Mouse (Mus musculus): ENCODE results near the gene Rnf207. TPM values are rescaled to one million over a fixed set of nuclear protein-coding genes. Genes with fewer than 3 reads are reported as not detected.

Rnf207 gene
- polyA plus RNA-seq, 1 experiment from 2014 or later = 1.3 TPM

DNA sequence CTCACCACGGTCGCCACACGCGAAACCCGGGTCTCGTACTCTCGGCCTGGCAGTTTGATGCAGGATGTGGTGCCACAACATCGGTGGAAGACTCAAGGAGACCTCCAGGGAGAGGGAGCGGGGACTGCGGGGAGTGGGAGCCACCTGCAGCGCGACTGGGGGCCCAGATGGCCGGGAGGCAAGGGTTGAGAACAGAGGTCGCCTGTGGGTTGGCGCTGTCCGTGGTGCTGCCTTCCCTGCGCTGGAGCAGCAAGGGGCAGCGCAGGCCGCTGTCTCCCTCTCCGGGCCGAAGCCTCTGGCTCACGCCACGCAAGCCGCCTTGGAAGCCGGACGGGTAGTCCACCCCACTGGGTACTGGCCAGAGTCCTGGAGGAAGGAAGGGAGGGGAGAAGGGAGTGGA, 31.9 kb downstream of the Rnf207 start:
- DNase-seq (ENCODE audit: extremely low spot score, low spot score) = peak; percentile 67
- Histone ChIP-seq H3K27ac (no peak overlapping the region), H3K36me3 (replicated peaks) (no peaks in the 10 kb centered on the region), H3K4me3 (peak overlapping the region; percentile 45), H3K4me1 (peaks cover 68% of the 10 kb centered on the region), H3K27me3 (ENCODE audit: poor library complexity, severe bottlenecking) (peaks cover 99% of the 10 kb centered on the region), H3K9me3 (peaks cover 3% of the 10 kb centered on the region)
- WGBS = 3% methylated on average over 26 of the region's 26 CpGs

DNA sequence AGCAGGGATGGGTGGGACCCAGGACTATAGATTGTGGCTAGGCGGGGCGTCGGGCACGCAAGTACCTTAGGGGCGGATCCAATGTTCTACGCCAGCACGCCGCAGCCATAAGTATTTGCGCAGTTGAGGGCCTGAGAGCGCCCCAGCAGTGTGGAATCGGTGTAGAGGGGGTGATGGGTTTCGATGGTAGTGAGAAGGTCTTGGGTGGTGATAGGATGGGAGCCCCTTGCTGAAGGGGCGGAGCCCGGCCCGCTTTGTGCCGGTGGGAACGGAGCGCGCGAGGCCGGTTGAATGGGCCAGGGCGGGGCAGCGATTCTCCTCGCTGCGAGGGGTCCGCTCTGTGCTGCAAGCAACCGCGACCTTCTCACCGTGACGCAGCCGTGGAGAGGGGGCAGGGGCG, 32.6 kb downstream of the Rnf207 start:
- Histone ChIP-seq H3K4me1 (peaks cover 61% of the 10 kb centered on the region), H3K27me3 (ENCODE audit: poor library complexity, severe bottlenecking) (peaks cover 99% of the 10 kb centered on the region), H3K36me3 (replicated peaks) (no peaks in the 10 kb centered on the region; the same call in 1 of the 2 replicates), H3K9me3 (peaks cover 3% of the 10 kb centered on the region), H3K27ac (no peak overlapping the region), H3K4me3 (peak overlapping the region; percentile 45)
- under 1% methylated on average over 32 of the region's 32 CpGs for WGBS
- no peak for DNase-seq (ENCODE audit: extremely low spot score, low spot score)

DNA sequence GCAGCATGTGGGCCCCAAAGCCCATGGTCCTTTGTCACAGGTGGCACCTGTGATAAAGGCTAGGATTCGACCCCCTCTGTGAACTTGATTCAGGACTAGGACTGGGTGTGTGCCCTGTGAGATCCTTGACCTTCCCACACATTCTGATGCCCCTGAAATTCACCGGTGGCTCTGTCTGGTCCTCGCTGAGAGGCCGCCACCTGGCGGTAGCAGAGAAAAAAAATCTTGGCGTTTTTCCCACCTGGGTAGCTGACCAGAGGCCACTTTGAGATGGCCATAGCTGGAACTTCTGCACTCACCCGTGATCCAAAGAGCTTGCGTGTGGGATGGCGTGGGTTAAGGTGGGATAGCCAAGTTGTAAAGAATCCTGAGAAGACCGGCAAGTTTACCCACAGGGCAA, 33.3 kb downstream of the Rnf207 start:
- H3K4me1 ChIP-seq = peaks cover 54% of the 10 kb centered on the region
- H3K9me3 ChIP-seq = peaks cover 3% of the 10 kb centered on the region
- H3K4me3 ChIP-seq = no peak overlapping the region
- peaks cover 99% of the 10 kb centered on the region for H3K27me3 ChIP-seq (ENCODE audit: poor library complexity, severe bottlenecking)
- WGBS = 2% methylated on average over 10 of the region's 10 CpGs
- H3K27ac ChIP-seq = no peak overlapping the region
- no peaks in the 10 kb centered on the region; the same call in 1 of the 2 replicates for H3K36me3 ChIP-seq (replicated peaks)
- DNase-seq (ENCODE audit: extremely low spot score, low spot score) = no peak

DNA sequence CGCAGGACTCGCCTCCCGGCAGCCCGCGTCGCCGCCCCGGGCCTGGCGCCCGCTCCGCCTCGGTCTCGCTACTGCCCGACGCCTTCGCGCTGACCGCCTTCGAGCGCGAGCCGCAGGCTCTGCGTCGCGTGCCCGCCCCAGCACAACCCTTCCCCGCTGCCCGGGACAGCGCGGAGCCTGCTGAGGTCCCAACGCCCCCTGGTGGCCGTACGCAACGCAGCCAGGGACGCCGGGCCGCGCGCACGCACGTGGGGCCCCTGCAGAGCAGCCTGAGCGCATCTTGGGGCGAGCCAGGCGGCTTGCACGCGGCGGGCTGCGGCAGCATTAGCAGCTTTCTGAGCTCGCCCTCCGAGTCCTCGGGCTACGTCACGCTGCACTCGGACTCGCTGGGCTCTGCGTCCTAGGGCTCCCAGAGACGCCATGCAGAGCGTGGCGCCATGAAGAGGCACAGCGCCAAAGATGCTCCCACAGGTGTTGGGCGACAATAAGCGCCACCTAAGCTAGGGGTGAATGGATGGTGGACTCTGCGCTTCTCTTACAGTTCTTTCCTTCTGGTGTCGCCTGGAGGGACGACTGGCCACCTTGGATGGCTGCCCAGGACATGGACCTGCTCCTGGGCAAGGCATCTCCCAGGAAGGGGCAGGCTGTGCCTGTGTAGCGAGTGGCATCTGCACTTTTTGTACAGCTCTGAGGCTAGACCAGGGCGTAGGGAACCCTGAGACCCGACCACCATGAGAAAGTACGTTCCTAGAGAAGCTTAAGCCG, 35.4 kb downstream of the Rnf207 start:
- peak overlapping the region; percentile 56; the same call in 1 of the 2 replicates for H3K27ac ChIP-seq
- peaks cover 2% of the 10 kb centered on the region; the same call in 1 of the 2 replicates for H3K36me3 ChIP-seq (replicated peaks)
- WGBS = 4% methylated on average over 70 of the region's 70 CpGs
- H3K9me3 ChIP-seq = no peaks in the 10 kb centered on the region
- peak overlapping the region; percentile 45 for H3K4me3 ChIP-seq
- DNase-seq (ENCODE audit: extremely low spot score, low spot score) = peak; percentile 86
- H3K4me1 ChIP-seq = peaks cover 40% of the 10 kb centered on the region
- H3K27me3 ChIP-seq (ENCODE audit: poor library complexity, severe bottlenecking) = peaks cover 97% of the 10 kb centered on the region

DNA sequence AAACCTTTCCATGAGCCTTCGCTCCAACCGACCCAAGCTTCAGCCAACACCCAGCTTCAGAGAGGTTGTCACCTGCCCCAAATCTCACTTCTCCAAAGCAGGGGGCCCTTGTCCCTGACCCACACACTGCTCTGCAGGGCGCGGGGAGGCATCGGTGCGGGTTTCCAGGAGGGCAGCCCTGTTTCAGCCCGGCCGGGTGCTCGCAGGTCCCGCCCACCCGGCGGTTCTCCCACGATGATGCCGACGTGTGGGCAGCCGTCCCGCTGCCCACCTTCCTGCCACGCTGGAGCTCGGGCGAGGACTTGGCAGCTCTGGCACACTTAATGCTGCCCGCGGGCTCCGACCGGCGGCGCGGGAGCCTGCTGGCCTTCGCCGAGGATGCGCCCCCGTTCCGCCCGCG, 36.1 kb downstream of the Rnf207 start:
- 20% methylated on average over 34 of the region's 34 CpGs for WGBS

DNA sequence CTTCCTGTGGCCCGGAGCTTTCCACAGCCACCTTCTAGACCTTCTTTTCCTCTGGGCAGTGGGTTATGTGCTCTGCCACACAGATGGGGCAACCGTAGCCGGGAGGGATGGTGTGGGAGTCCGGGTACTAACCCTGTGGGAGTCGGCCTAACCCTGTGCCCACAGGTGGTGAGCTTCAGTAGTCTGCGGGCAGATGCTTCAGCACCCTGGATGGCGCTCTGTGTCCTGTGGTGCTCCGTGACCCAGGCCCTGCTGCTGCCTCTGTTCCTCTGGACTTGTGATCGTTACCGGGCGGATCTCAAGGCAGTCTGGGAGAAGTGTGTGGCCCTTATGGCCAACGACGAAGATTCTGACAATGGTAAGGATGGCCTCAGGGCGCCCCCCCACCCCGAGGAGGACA, 37.2 kb downstream of the Rnf207 start:
- Histone ChIP-seq H3K4me1 (peaks cover 29% of the 10 kb centered on the region), H3K36me3 (replicated peaks) (peaks cover 2% of the 10 kb centered on the region; the same call in 1 of the 2 replicates), H3K27ac (no peak overlapping the region), H3K27me3 (ENCODE audit: poor library complexity, severe bottlenecking) (peaks cover 89% of the 10 kb centered on the region), H3K9me3 (no peaks in the 10 kb centered on the region), H3K4me3 (no peak overlapping the region)
- no peak for DNase-seq (ENCODE audit: extremely low spot score, low spot score)
- WGBS = 47% methylated on average over 15 of the region's 15 CpGs

More for the DNA sequence above, 36.1 kb downstream of the Rnf207 start:
- peak overlapping the region; percentile 56; the same call in 1 of the 2 replicates for H3K27ac ChIP-seq
- H3K36me3 ChIP-seq (replicated peaks) = peaks cover 2% of the 10 kb centered on the region; the same call in 1 of the 2 replicates
- peaks cover 33% of the 10 kb centered on the region for H3K4me1 ChIP-seq
- no peak for DNase-seq (ENCODE audit: extremely low spot score, low spot score)
- H3K4me3 ChIP-seq = peak overlapping the region; percentile 45
- peaks cover 91% of the 10 kb centered on the region for H3K27me3 ChIP-seq (ENCODE audit: poor library complexity, severe bottlenecking)
- H3K9me3 ChIP-seq = no peaks in the 10 kb centered on the region

DNA sequence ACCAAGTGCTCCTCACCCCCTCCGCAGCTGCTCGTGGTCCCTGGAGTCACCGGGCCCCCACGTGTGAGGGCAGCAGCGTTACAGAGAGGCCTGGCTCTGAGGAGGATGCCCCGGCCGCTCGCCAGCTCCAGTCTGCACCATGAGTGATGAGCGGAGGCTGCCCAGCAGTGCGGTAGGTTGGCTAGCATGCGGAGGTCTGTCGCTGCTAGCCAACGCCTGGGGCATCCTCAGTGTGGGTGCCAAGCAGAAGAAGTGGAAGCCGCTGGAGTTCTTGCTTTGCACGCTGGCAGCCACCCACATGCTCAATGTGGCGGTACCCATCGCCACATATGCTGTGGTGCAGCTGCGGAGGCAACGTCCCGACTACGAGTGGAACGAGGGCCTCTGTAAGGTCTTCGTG, 39.8 kb downstream of the Rnf207 start:
- Histone ChIP-seq H3K36me3 (replicated peaks) (peaks cover 2% of the 10 kb centered on the region; the same call in 1 of the 2 replicates), H3K9me3 (no peaks in the 10 kb centered on the region), H3K27me3 (ENCODE audit: poor library complexity, severe bottlenecking) (peaks cover 89% of the 10 kb centered on the region), H3K4me3 (no peak overlapping the region), H3K27ac (no peak overlapping the region), H3K4me1 (peaks cover 38% of the 10 kb centered on the region)
- DNase-seq (ENCODE audit: extremely low spot score, low spot score) = no peak
- 91% methylated on average over 23 of the region's 23 CpGs for WGBS

DNA sequence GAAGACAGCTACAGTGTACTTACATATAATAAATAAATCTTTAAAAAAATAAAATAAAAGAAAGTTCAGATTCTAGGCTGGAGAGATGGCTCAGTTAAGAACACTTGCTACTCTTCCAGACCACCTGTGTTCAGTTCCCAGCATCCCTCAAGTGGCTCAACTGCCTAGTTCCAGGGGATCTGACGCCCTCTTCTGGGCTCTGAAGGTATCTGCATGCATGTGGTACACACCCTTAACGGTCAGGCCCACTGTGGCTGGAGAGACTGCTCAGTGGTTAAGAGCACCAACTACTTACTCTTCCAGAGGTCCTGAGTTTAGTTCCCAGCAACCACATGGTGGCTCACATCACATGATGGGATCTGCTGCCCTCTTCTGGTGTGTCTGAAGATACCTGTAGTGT, 40.9 kb downstream of the Rnf207 start:
- peaks cover 89% of the 10 kb centered on the region for H3K27me3 ChIP-seq (ENCODE audit: poor library complexity, severe bottlenecking)
- no peak overlapping the region for H3K4me3 ChIP-seq
- 75% methylated on average over 2 of the region's 2 CpGs for WGBS
- H3K36me3 ChIP-seq (replicated peaks) = peaks cover 2% of the 10 kb centered on the region; the same call in 1 of the 2 replicates
- DNase-seq (ENCODE audit: extremely low spot score, low spot score) = no peak
- no peak overlapping the region for H3K27ac ChIP-seq
- H3K9me3 ChIP-seq = no peaks in the 10 kb centered on the region
- H3K4me1 ChIP-seq = peaks cover 38% of the 10 kb centered on the region

DNA sequence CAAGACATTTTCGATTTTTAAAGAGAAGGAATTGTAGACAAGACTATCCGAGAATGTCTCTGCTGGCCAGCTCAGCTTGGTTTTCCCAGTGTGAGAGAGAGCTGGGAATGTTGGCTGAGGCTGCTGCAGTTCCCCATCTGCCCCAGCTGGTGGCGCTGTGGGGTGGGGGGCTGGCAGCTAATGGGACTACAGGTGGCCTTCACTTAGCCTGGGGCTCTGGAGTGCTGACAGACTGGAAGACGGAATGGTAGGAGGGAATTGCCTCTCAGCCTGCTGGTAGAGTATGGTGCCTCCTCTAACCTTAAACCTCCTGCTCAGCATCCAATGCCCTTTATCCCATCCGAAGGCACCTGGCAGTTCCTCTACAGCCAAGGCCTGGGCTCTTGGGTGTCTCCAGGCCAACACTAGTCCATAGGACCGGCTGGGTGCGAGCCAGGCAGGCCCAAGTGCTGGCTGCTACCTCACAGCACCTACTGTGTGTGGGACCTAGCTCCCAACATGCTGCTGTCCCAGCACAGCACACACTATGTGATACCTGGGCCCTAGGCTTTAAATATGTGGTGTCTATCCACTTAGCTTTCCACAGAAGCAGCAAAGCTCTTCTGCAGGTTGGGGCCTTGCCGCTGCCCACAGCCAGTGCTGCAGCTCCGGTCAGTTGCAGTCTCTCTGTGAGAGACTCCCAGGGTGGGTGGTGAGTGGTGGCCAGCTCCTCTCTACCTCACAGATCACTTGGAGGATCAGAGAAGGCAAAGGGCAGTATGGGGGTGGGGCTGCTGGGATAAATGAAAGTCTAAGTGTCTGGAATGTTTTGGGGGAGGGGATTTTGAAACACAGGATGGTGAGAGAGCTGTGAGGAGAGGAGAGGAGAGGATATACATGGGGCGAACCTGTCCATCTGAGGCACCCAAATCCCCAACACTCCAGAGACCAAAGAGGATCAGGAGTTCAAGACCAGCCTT, 42.1 kb downstream of the Rnf207 start:
- DNase-seq (ENCODE audit: extremely low spot score, low spot score) = peak; percentile 62
- H3K4me3 ChIP-seq = no peak overlapping the region
- peaks cover 89% of the 10 kb centered on the region for H3K27me3 ChIP-seq (ENCODE audit: poor library complexity, severe bottlenecking)
- H3K27ac ChIP-seq = no peak overlapping the region
- no peaks in the 10 kb centered on the region for H3K9me3 ChIP-seq
- H3K36me3 ChIP-seq (replicated peaks) = peaks cover 2% of the 10 kb centered on the region; the same call in 1 of the 2 replicates
- WGBS = 50% methylated on average over 10 of the region's 10 CpGs
- H3K4me1 ChIP-seq = peaks cover 48% of the 10 kb centered on the region

DNA sequence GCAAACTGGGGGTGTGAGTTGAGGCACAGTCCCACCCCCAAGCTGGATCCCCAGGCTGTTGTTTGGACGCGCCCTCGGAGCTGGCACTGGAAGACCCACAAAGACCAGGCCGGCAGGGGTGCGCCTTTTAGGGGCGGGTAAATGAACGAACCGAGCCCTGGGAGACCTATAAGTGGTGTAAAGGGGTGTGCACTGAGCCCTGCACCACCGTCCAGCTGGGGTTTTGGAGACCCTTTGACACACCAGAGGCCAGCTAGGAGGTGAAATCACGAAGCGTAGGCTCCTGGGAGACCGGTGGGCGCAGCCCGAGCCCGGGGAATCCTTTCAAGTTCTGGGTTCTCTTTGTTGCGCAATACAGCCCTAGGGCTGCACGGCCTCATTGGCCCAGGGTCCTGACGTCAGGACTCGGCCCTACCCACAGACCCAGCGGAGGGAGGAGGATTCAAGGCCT, 44.1 kb downstream of the Rnf207 start:
- Histone ChIP-seq H3K9me3 (no peaks in the 10 kb centered on the region), H3K4me3 (peak overlapping the region; percentile 73), H3K36me3 (replicated peaks) (no peaks in the 10 kb centered on the region), H3K27ac (peak overlapping the region; percentile 84), H3K4me1 (peaks cover 52% of the 10 kb centered on the region), H3K27me3 (ENCODE audit: poor library complexity, severe bottlenecking) (peaks cover 71% of the 10 kb centered on the region)
- peak; percentile 53 for DNase-seq (ENCODE audit: extremely low spot score, low spot score)
- under 1% methylated on average over 20 of the region's 20 CpGs for WGBS

DNA sequence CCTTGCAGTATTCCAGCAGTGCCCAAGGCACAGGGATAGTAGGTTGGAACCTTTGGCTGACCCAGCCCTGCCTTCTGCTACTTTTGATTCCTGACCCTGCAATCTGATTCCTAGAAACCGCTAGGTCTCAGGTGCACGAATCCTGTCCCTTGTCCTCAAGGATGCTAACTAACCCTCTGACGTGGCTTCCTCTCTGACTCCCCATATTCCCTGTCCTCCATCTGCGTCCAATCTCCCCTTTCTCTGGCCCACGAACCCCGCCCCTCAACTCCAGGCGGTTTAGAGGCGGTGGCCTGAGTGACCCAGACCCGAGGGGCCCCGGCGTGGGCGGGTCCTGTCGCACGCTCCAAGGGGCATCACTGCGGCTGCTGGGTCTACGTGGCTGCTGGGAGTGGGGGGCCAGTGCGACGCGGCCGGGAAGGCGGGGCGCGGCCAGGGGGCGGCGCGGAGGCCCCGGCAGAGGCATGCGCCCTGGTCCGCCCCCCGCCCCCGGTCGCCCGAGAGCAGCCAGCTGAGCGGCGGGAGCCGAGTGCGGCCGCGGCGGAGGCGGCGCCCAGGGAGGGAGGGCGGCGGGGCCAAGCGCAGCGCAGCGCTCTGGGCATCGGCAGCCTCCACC, 45.1 kb downstream of the Rnf207 start, which contains the start of gene Gpr153:
Gene Gpr153 (plus strand): TSS at position 612 of the 616 bp plus-strand sequence.
- H3K27ac ChIP-seq = peak within 1 kb of the TSS; percentile 84
- H3K4me1 ChIP-seq = peaks cover 52% of the 10 kb centered on the region
- H3K27me3 ChIP-seq (ENCODE audit: poor library complexity, severe bottlenecking) = peaks cover 61% of the 10 kb centered on the region
- WGBS = 1% methylated on average over 45 of the region's 48 CpGs
- peak within 1 kb of the TSS; percentile 73 for H3K4me3 ChIP-seq
- H3K9me3 ChIP-seq = no peaks in the 10 kb centered on the region
- peak; percentile 64 for DNase-seq (ENCODE audit: extremely low spot score, low spot score)
- no peaks in the 10 kb centered on the region for H3K36me3 ChIP-seq (replicated peaks)

DNA sequence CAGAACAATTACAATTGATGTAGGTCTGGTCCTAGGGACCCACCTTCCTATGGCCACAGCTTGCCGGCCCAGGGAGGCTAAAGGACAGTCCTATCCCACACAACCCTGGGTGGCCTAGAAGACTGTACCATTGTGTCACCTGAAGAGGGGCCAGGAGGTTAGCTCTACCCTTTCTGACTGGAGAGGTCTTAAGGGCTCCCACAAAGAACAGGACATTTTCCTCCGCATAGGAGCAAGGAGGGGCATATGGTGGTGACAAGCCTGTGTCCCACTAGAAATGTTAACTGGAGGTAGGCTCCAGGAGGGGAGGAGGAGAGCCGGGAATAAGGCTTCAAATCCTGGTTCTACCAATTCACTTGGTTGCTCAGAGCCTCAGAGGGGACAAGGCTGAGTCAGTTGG, 45.6 kb downstream of the Rnf207 start:
- Histone ChIP-seq H3K36me3 (replicated peaks) (peaks cover 2% of the 10 kb centered on the region), H3K9me3 (no peaks in the 10 kb centered on the region), H3K27me3 (ENCODE audit: poor library complexity, severe bottlenecking) (peaks cover 63% of the 10 kb centered on the region), H3K4me1 (peaks cover 52% of the 10 kb centered on the region), H3K27ac (peak overlapping the region; percentile 84; the same call in 1 of the 2 replicates), H3K4me3 (peak overlapping the region; percentile 73; the same call in 1 of the 2 replicates)
- 27% methylated on average over 3 of the region's 3 CpGs for WGBS
- no peak for DNase-seq (ENCODE audit: extremely low spot score, low spot score)
